Mouse (Mus musculus): Measurements from ENCODE around the gene Rtp1.

Rtp1 gene

DNA sequence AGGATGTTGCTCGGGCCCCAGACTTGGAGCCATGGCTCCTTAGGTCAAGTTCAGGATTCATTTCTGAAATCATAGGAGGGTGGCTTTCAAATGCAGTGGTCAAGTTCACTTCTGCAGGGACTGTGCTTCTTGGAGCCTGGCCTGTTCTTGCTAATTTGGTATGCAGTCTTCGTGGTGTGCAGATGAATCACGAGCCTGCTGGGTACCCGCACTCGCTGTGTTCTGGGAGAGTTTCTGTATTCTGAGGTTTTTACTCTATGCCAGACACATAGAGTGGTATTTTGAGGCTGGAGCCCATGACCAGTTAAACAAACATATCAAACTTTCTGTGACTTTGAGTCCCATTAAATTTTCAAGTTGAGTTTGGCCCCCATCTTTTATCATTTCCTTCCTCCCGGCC is 25.4 kb downstream of the Rtp1 start:
- intact Hi-C loops (cut with DNase I) = loop anchor here (2.0 kb wide), 1 partner anchor 94 kb away; no protein-coding TSS in a partner anchor

DNA sequence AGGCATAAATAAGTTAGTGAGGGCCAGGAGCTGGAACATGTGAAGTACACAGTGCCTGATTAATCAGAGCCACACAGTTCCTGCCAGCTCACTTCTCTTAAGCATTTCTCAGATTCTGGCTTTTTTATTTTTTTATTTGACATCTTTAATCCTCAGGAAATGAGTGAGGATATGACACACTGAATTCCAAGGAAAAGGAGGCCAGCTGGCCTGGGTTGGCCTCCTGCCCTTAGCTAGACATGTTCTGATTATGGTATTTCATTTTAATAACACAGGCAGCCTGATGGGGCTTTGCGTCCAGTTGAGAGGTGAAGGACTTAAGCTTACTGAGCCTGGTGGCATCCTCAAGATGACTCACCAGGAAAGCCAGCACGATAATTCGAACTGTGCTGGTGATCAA is 27.6 kb downstream of the Rtp1 start:
- intact Hi-C loops (cut with DNase I) = no loop called here

DNA sequence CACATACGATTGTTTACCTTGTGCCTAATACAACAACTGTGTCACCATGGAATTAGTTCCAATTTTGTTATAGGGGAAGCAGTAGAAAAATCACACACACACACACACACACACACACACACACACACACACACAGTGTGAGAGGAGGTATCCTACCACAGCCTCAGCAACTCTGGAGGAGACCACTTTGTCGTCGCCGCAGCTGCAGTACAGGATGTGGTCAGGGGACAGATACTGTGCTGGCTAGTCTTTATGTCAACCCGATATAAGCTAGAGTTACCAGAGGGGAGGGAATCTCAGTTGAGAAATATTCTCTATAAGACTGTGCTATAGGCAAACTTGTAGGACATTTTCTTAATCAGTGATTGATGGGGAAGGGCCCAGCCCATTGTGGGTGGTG is 28.4 kb downstream of the Rtp1 start:
- intact Hi-C loops (cut with DNase I) = no loop called here

DNA sequence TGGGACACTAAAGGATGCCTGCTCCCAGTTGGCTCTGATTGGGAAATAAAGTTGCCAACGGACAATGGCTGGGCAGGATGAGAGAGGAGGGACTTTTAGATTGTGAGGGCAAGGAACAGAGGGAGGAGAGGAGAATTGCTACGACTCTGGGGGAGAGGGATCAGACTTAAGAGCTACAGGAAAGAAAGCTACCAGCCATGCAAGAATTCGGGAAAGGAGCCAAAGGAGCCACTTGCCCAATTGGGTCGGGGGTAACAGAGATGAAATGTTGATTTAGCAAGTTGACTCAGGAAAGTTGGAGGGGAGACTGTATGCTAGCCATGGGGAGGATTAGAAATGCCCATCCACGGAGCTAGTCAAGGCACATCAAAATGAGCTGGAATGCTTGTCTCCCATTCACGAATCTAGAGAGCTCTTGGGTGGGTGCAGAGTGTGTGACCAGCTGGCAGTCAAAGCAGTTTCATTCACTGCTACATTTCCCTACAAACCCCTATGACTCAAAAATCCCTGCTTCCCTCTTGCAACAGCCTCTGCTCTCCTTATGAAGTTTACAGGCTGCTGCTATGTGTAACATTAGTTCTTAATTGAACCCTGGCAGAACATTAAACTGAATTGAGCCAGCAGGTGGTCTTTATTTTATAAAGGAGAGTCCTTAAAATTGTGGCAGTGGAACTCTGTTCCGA is 30.1 kb downstream of the Rtp1 start:
- intact Hi-C loops (cut with DNase I) = no loop called here

DNA sequence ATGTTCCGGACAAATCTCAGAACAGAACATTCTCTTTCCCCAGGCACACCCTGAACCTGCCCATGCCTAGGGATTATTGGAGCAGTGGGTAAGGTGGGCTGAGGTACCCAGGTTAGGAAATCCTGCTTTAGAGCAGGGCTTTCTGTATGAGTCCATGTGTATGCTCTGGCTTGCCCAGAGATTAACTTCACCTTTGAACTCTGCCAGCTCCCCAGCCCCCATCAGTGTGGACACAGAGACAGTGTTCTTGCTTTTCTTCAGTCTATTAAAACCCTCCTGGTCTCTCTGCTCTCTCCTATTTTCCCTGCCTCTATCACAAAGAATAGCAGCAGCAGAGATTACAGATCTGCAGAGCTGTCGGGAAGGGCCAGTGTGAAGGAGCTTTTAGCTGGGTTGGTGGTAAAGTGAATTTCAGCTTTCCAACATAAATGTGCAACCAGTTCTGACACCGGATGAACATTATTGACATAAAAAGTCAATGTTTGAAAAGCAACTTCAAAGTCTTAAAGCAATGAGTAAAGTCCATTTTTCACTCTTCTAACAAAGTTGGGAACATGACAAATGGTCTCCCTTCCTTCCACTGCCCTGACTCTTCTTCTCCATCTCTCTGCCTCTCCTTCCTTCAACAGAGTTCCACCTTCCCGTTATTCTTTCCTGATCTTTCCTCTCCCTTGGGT is 34.9 kb downstream of the Rtp1 start:
- intact Hi-C loops (cut with DNase I) = loop anchor here (5.0 kb wide), 1 partner anchor 73 kb away; no protein-coding TSS in a partner anchor

DNA sequence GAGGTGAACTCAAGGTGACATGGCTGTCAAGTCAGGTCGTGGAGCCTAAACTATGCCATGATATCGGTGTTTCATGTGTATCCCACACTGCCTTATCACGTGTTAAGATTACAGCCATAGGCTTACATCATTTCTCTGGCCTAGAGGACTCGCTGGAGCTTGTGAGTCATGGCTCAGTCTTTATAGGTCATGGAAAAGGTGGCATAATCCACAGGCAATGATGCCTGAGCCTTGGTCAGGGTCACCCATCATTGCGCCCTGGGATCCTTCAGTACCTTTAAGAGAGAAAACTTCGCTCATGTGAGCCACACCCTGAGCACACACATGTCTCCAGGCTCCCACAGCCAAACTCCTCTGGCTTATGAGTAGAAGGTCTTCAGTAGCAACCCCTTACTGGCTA is 42.6 kb downstream of the Rtp1 start:
- intact Hi-C loops (cut with DNase I) = loop anchor here (5.0 kb wide), 1 partner anchor 46 kb away; no protein-coding TSS in a partner anchor

DNA sequence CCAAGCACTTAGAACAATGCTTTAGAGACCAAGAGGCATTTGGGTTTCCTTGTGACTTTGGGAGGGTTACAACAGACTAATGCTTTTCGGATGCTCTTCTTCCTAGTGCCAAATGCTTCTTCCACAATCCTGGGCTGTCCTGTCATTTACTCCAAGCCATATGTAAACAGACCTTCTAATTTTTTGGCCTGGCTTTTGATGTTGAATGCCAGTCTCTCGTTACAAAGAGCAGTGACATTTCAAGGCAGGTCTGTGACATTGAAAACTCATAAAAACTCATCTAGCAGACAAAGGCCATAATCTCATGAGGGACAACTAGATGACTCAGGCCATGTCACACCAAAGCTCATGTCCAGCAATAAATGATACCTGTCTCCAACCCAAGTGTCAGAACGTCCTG is 43.1 kb downstream of the Rtp1 start:
- intact Hi-C loops (cut with DNase I) = loop anchor here (5.0 kb wide), 1 partner anchor 45 kb away; no protein-coding TSS in a partner anchor

DNA sequence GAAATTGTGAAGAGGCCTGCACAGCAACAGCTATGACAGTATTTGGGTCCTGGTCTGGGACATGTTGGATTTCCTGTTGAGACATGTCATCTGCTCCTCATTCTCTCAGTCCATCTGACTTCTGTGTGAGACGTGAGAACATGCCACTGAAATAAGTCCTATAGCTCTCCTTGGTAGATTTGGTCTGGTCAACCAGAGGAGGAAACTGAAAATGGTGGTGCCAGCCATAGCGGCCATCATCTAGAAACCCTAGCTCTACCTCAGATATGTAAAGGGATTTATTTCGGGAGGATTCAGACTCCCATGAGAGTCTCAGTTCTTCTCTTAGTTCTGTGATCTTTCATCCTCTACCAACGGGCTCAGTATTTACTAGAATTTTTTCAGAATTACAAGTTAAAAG is 46.7 kb downstream of the Rtp1 start:
- intact Hi-C loops (cut with DNase I) = no loop called here

DNA sequence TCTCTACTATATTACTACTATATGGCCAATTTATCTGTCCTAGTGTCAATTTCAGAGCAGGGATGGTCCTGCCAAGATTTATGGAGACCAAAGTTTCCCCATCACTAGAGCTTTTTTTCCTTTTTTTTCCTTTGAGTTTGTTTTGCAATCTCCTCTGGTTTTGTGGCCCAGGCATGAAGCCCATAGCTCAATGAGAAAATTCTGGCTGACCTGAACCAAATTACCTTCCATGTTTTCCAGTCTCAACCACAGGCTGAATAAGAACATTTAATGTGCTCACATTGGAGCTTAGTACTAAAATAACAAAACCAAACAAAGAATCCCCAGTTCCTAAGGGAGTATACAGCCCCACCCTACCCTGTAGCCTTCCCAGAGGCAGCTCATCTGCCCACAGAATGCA is 47.7 kb downstream of the Rtp1 start:
- intact Hi-C loops (cut with DNase I) = no loop called here

DNA sequence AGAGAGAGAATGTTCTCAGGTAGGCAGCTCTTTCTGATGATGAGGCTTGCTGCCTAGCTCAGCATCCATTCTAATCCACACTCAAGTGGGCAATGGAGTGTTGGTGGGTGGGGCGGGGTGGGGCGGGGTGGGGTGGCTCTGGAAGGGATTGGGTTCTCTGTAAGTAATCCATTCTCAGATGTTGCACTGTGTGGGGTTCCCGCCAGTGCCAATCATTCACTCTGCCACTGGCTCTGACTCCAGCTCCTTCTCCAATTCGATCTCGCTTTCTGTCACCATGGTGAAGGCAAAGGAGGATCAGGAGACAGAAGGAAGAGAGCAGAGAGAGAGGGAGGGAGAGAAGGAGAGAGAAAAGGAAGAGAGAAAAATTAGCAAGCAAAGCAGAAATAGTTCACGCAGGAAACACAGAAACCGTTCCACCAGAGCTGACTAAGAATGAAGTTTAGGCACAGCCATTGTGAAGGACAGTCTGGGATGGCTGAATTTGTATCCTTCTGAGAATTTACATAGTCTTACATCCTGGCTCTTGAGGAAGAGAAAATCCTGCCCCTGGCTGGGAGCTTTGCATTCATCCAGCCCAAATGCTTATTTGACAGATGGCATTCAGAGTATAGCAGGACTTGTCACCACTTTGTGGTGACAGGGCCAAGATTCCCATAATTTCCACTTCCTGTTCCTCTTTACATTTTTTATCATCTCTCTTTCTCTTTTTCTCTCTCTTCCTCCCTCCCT is 51.1 kb downstream of the Rtp1 start:
- intact Hi-C loops (cut with DNase I) = no loop called here

DNA sequence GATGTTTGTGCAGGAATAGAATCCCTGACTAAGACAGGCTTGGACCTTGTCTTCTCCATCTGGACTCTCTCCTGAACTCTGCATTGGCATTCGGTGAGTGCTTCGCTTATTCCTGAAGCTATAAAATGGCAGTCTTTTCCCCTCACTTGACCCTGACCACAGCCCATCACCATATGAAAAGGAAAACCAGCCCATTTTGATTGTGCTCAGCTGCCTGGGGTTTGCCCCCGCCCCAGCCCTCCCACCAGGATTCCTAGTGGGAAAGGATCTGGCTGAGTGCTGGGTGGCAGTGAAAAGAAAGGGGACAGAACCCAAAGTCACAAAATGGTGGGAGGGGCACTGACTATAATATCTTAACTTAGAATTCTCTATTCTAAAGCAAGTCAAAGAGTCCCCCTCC is 53.3 kb downstream of the Rtp1 start:
- intact Hi-C loops (cut with DNase I) = no loop called here

DNA sequence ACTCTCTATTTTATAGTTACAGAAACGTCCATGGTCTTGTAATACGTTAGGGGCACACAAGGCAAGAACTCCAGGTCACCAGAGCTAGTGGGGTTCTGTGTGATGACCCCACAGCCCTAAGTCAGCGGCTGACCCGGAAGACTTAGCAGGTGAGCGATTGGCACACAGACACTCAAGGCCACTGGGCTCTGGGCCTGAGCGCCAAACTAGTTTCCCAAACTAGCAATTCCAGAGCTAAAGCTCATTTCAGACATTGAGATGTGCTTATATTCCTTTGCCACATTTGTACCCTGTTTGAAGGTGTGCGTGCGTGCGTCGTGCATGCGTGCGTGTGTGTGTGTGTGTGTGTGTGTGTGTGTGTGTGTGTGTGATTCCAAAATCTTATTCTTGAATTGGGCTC is 53.9 kb downstream of the Rtp1 start:
- intact Hi-C loops (cut with DNase I) = no loop called here

DNA sequence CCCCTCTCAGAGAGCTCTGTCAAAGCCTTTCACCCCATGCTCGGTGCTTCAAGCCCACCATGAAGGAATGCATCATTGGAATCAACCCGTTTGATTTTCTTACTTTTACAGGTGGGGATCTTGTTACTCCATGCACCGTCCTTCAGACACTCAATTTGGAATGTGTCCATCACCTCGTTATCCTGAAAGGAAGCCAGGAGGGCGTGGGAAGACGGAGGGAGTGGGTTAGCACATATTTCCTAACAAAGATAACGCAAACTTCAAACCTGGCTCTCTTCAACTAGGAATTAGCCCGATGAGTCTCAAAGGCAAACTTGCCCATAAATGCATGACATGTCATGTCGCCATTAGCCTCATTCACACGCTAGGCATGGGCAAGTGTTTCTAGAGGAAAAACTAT is 54.4 kb downstream of the Rtp1 start:
- intact Hi-C loops (cut with DNase I) = no loop called here

Data from adrenal gland (tissue).